Mouse (Mus musculus) midbrain, embryonic 11.5 days (tissue): ENCODE results near the gene Kmo. TPM values are rescaled to one million over a fixed set of nuclear protein-coding genes. Genes with fewer than 3 reads are reported as not detected.

Source experiments
- ATAC-seq: fragments of 200-750 bp; cut with Nextera tagmentation; 2 replicates; pipeline ENCODE4 v1.8.0; 2017; ENCODE audit warnings: moderate TSS enrichment, moderate library complexity; ENCODE audit not compliant: low FRiP score
- DNase-seq: peaks from one replicate; pipeline ENCODE4 v3.0.0; 2015; ENCODE audit warnings: low spot score; ENCODE audit errors: missing footprints
- H3K27ac ChIP-seq: fragments of 300-500 bp; sonication (generic); 2 replicates; pipeline ENCODE4 v1.5.1; 2014; ENCODE audit warnings: low read depth, low read length
- H3K27me3 ChIP-seq: fragments of 300-500 bp; sonication (generic); 2 replicates; pipeline ENCODE4 v1.6.1; 2014; ENCODE audit warnings: mild to moderate bottlenecking, low read length, moderate library complexity, mixed read lengths; ENCODE audit not compliant: control insufficient read depth, insufficient read depth
- H3K36me3 ChIP-seq: fragments of 300-500 bp; sonication (generic); 2 replicates; pipeline ENCODE4 v1.6.1; 2014; ENCODE audit warnings: mild to moderate bottlenecking, low read length, moderate library complexity, mixed read lengths; ENCODE audit not compliant: control insufficient read depth, insufficient read depth
- H3K4me1 ChIP-seq: fragments of 300-500 bp; sonication (generic); 2 replicates; pipeline ENCODE4 v1.6.1; 2014; ENCODE audit warnings: low read length; ENCODE audit not compliant: control insufficient read depth, insufficient read depth
- H3K4me2 ChIP-seq: fragments of 300-500 bp; sonication (generic); 2 replicates; pipeline ENCODE4 v1.6.1; 2014; ENCODE audit warnings: mild to moderate bottlenecking, moderate library complexity
- H3K4me3 ChIP-seq: fragments of 300-500 bp; sonication (generic); 2 replicates; pipeline ENCODE4 v1.5.1; 2014; ENCODE audit warnings: low read depth, low read length
- H3K9ac ChIP-seq: fragments of 300-500 bp; sonication (generic); 2 replicates; pipeline ENCODE4 v1.6.1; 2014; ENCODE audit warnings: low read length
- H3K9me3 ChIP-seq: fragments of 300-500 bp; sonication (generic); 2 replicates; pipeline ENCODE4 v1.6.1; 2016; ENCODE audit warnings: low read length; ENCODE audit not compliant: control insufficient read depth
- WGBS: fragments of 180-500 bp; shearing (Covaris S2); extraction: QIAGEN DNeasy Blood & Tissue Kit; methylation state at CpG from one replicate; pipeline ENCODE4 v1.1.7; 2014; 5-methylcytosine and 5-hydroxymethylcytosine counted together
- polyA plus RNA-seq: library from polyadenylated mRNA; unstranded; fragments of >200 nt; fragmentation: Nextera tagmentation; extraction: Ambion mirVana; gene quantifications from 2 replicates; pipeline ENCODE4 v1.2.1, GENCODE M21; 2014

Kmo gene
- polyA plus RNA-seq, 1 experiment from 2014 or later = 0.07 TPM

DNA sequence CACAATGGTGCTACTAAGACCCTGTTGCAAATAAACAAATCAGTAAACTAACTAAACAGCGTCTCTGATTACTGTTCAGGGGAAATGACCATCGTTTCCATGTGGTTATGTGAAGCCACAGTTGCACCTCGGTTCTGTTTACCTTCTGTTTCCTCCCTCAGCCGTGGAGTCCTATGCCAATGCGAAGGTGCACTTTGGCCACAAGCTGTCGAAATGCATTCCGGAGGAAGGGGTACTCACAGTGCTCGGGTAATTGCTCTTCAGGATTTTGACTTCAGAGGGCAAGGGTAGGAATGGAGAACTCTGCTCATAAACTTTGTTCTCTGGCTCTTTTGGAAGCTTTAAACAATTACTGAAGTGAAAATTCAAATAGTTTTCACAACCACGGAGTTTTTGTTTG lies 26.8 kb downstream of the Kmo start:
- H3K4me1 ChIP-seq = no peaks in the 10 kb centered on the region
- H3K27ac ChIP-seq = no peak overlapping the region
- H3K9me3 ChIP-seq = no peaks in the 10 kb centered on the region
- ATAC-seq (no peak), DNase-seq (no peak)
- H3K4me3 ChIP-seq = no peak overlapping the region
- H3K27me3 ChIP-seq = no peaks in the 10 kb centered on the region
- no peak overlapping the region for H3K4me2 ChIP-seq
- WGBS = 90% methylated on average over 9 of the region's 9 CpGs
- no peak overlapping the region for H3K9ac ChIP-seq
- no peaks in the 10 kb centered on the region for H3K36me3 ChIP-seq

DNA sequence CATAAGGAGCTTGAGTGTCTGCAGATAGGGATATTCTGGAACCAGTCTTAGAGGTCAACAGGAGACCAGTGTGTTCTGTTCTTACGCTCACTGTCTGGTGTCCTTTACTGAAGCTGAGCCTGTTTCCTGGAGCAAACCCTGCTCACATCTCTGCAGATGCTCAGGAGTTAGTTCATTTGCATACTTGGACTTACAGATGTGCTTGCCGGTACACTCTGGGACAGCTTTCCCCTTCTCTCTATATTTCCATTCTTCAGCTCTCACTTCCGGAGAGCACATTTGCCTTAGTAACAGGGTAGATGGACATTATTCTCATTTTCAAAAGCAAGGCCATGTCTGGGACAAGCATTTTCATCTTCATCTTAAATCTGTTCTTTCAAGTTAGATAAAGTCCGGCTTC lies 28.4 kb downstream of the Kmo start:
- DNase-seq (no peak), ATAC-seq (no peak)
- 95% methylated on average over 4 of the region's 4 CpGs for WGBS
- no peak overlapping the region for H3K27ac ChIP-seq
- H3K4me1 ChIP-seq = no peaks in the 10 kb centered on the region
- no peak overlapping the region for H3K4me2 ChIP-seq
- H3K4me3 ChIP-seq = no peak overlapping the region
- H3K27me3 ChIP-seq = no peaks in the 10 kb centered on the region
- H3K9me3 ChIP-seq = no peaks in the 10 kb centered on the region
- H3K9ac ChIP-seq = no peak overlapping the region
- H3K36me3 ChIP-seq = no peaks in the 10 kb centered on the region

DNA sequence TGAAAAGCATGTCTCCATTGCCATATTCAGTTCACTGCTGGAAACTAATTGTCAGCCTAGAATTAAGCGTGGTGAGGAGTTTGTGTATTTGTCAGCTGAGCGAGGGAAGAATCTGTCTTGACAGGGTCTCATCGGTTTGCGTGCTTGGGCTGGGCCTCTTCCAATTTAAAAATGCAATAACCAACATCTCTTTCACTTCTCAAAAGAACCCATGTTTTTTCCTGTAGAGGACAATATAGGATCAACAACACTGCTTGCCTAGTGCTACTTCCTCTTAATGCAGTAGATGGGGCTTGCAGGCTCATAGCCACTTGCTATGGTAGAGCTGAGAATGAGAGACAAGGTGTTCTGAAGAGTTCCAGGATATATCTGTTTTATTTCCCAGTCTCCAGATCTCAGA lies 39.7 kb downstream of the Kmo start:
- no peaks in the 10 kb centered on the region for H3K4me1 ChIP-seq
- DNase-seq = no peak
- no peak for ATAC-seq
- no peaks in the 10 kb centered on the region for H3K27me3 ChIP-seq
- H3K9me3 ChIP-seq = no peaks in the 10 kb centered on the region
- H3K4me3 ChIP-seq = no peak overlapping the region
- H3K4me2 ChIP-seq = no peak overlapping the region
- no peak overlapping the region for H3K27ac ChIP-seq
- H3K9ac ChIP-seq = no peak overlapping the region
- 85% methylated on average over 4 of the region's 4 CpGs for WGBS
- H3K36me3 ChIP-seq = no peaks in the 10 kb centered on the region

DNA sequence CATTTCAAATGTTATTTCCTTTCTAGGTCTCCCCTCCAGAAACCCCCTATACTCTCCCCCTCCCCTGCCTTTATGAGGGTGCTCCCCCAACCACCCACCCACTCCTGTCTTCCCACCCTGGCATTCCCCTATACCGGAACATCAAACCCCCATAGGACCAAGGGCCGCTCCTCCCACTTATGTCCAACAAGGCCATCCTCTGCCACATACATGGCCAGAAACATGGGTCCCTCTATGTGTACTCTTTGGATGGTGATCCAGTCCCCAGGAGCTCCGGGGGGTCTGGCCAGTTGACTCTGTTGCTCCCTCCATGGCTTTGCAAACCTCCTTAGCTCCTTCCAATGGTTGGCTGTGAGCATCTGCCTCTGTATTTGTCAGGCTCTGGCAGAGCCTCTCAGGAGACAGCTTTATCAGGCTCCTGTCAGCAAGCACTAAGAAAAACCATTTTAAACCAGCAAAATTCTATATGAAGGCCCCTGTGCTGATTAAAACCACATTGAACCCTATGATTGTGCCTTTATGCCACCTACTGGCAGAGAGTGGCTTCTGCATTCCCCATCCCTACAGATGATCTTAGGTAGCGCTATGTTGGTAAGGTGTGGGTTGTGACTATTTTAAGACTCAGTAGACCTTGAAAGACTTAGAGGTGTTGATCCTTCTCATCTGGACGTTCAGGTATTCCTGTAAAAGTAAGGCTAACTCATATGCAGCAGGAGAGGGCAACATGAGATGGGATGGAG lies 48.7 kb downstream of the Kmo start:
- H3K4me3 ChIP-seq = no peak overlapping the region

DNA sequence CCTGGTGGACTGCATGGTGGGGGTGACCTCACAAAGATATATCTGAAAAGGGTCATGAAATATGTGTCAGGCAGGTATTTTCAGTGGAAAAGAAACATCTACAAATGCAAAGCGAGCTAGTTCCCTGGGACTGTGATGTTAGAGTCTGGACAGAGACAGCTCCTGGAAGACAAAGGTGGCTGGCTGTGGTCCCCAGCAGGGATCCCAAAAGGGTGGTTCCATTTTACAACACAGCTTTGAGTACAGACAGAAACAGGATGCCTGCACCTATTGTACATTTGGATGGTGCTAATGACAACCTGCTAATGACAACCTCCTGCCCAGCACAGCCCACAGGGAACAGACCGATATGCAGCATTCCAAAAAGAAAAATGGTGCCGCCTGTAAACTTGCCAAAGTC lies 49.3 kb downstream of the Kmo start:
- Histone ChIP-seq H3K4me2 (no peak overlapping the region), H3K9me3 (no peaks in the 10 kb centered on the region), H3K4me3 (no peak overlapping the region), H3K27me3 (no peaks in the 10 kb centered on the region), H3K36me3 (no peaks in the 10 kb centered on the region), H3K4me1 (no peaks in the 10 kb centered on the region), H3K27ac (no peak overlapping the region), H3K9ac (no peak overlapping the region)
- WGBS = 94% methylated on average over 3 of the region's 3 CpGs
- no peak for ATAC-seq
- no peak for DNase-seq

More for the DNA sequence above, 48.7 kb downstream of the Kmo start:
- Histone ChIP-seq H3K9me3 (no peaks in the 10 kb centered on the region), H3K27ac (no peak overlapping the region), H3K9ac (no peak overlapping the region), H3K27me3 (no peaks in the 10 kb centered on the region), H3K36me3 (no peaks in the 10 kb centered on the region), H3K4me2 (no peak overlapping the region), H3K4me1 (no peaks in the 10 kb centered on the region)
- 82% methylated on average over 5 of the region's 5 CpGs for WGBS
- DNase-seq (peak; percentile 85), ATAC-seq (peak; percentile 63)

DNA sequence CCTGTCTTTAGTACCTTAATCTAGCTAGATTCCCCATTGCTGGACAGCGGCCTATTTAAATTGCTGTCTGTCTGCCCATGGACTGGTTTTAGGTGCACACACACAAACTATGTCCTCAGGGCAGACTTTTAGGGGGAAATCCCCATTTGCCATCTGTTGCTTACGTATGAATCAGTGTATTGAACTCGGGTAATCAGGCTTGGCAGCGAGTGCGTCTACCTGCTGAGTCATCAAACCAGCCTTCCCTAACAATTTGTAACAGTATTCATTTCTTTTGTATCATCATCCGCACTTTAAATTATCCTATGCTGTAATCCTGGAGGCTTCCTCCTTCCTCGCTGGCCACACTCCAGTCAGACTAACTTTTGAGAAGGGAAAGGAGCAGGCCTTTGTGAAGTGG lies 49.9 kb downstream of the Kmo start:
- H3K36me3 ChIP-seq = no peaks in the 10 kb centered on the region
- H3K4me1 ChIP-seq = no peaks in the 10 kb centered on the region
- 85% methylated on average over 7 of the region's 7 CpGs for WGBS
- no peak overlapping the region for H3K9ac ChIP-seq
- H3K27ac ChIP-seq = no peak overlapping the region
- H3K4me3 ChIP-seq = no peak overlapping the region
- H3K4me2 ChIP-seq = no peak overlapping the region
- H3K9me3 ChIP-seq = no peaks in the 10 kb centered on the region
- no peaks in the 10 kb centered on the region for H3K27me3 ChIP-seq
- DNase-seq = peak; percentile 41
- no peak for ATAC-seq

DNA sequence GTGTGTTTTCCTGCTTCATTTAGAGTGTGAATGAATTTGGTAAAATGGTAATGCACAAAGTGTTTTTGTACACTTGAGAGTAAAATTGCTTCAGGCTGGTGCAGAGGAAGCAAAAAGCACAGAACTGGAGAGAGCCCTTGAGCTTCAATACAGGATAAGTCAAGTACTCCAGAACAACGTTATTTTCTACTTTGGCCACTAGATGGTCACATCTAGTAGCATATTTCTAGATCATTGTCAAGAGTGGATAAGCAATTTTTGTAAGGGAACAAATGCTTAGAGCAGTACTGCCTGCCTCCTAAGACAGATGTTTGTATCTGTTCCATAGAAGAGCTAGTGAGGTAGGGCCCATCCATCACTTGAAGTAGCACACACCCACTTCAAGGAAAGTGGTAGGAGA lies 51.4 kb downstream of the Kmo start:
- H3K9me3 ChIP-seq = no peaks in the 10 kb centered on the region
- H3K4me1 ChIP-seq = no peaks in the 10 kb centered on the region
- 53% methylated on average over 1 of the region's 1 CpGs for WGBS
- no peak for ATAC-seq
- no peak overlapping the region for H3K9ac ChIP-seq
- H3K27me3 ChIP-seq = no peaks in the 10 kb centered on the region
- no peak for DNase-seq
- H3K4me3 ChIP-seq = no peak overlapping the region
- no peak overlapping the region for H3K27ac ChIP-seq
- H3K4me2 ChIP-seq = no peak overlapping the region
- H3K36me3 ChIP-seq = no peaks in the 10 kb centered on the region

DNA sequence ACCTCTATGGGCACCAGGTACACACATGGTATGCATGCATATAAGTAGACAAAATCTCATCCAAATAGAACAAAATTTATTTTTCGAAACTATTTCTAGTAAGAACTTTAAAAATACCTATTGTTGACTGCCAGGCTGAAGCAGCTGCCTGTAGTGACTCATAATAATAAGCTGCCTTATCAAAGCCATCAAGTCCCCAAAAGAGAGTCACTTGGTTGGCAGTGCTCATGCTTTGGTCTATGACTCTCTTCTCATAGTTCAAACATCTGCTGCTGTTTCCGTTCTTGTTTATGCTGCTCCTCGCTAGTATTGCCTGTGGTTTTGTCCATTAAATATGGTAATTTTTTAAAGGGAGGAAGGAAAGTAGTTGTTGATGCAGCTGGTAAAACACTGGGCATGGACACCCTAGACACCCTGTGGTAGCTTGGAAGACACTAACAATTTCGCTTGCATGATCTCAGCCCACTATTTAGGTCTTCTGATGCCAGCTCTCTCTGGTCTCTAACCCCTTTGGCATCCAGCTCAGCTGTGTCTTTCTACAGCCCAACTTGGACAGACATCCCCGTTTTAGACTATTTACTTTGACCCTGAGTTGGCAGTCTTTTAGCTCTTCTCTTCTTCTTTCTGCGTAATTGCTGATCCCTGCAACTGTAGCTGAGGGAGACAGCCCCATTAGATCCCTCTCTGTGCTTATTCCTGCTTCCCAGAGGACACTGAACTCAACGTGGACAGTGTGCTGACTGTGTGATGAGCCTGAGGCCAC lies 53.6 kb downstream of the Kmo start:
- WGBS = 88% methylated on average over 7 of the region's 7 CpGs

DNA sequence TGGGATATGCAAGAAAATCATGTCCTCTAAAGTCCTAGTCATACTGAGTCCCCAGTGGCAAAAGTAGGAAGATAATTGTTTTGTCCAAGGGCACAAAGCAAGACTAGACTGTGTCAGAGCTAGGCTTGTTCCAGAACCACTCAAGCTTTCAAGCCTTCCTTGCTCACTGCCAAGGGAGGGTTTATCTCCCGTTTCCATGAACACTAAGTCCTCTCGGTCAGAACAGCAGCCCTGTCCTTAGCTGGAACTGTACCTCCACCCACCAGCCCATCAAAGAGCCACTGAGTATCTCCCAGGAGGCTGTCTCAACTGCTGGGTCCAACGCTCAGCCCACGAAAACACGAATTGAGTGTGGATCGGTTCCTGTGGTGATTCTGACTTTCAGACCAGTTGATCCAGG lies 54.9 kb downstream of the Kmo start:
- Histone ChIP-seq H3K27ac (no peak overlapping the region), H3K4me2 (no peak overlapping the region), H3K36me3 (no peaks in the 10 kb centered on the region), H3K9me3 (no peaks in the 10 kb centered on the region), H3K27me3 (no peaks in the 10 kb centered on the region), H3K9ac (no peak overlapping the region), H3K4me1 (no peaks in the 10 kb centered on the region), H3K4me3 (no peak overlapping the region)
- DNase-seq (no peak), ATAC-seq (no peak)
- WGBS = 83% methylated on average over 6 of the region's 6 CpGs

More for the DNA sequence above, 53.6 kb downstream of the Kmo start:
- Histone ChIP-seq H3K36me3 (no peaks in the 10 kb centered on the region), H3K9ac (no peak overlapping the region), H3K4me2 (no peak overlapping the region), H3K4me3 (no peak overlapping the region), H3K4me1 (no peaks in the 10 kb centered on the region), H3K27me3 (no peaks in the 10 kb centered on the region), H3K9me3 (no peaks in the 10 kb centered on the region), H3K27ac (no peak overlapping the region)
- DNase-seq (no peak), ATAC-seq (no peak)
